Comparison of ENCODE assay signal across 12 mouse cellular contexts in the genomic region with DNA sequence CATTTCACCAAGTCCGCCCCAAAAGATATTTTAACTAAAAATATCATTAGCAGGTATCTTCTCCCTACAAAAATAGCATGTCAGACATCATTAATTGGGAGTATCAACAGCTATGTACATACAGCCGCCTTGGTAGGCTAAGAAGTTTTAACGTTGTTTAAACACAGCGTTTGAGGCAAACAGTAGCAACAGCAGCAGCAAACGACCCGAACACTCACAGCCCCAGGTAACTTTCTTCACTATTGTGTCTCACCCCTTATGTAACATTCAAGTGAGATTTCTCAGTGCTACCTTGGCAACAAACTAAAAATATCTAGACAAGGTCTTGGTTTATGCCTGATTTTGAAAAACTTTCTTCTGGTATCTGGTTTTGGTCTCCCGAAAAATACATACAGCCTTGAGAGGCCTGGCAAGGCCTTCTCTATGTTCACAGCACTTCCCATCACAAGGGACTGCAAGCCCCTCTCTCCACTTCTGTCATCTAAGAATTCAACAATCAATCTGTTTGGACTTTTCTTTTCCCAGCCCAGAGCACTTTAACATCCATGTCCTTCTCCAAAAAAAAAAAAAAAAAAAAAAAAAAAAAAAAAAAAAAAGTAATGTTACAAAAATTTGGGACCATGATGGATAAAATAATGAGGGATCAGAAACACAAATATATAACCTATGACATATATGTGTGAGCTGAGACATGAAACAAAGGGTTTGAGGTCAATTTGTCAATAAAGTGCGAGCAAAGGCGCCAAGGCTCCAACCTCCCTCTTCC. TPM values are rescaled to one million over a fixed set of nuclear protein-coding genes. Genes with fewer than 3 reads are reported as not detected.
A peak's percentile ranks its signal among the peaks of the same experiment; 100 is the strongest.
DNase-seq lines count a peak whose midpoint lies in the region; ATAC-seq and TF ChIP-seq lines count a peak whose summit lies in the region.
"Had no signal": no experiment of that assay in that cellular context is flagged by ENCODE, and none has a peak within 500 bp of the region (broad histone marks: within the 10 kb centered on the region; RNA-seq: fewer than 3 reads in every experiment).

No protein-coding gene starts in this region.

- H3K27ac ChIP-seq in left cerebral cortex, adult 2 months: no peak overlapping the region; the same call in 1 of the 2 replicates
- H3K27ac ChIP-seq in forebrain, embryonic 12.5 days: no peak overlapping the region
- no peak overlapping the region for H3K27ac ChIP-seq in hindbrain, embryonic 16.5 days (ENCODE audit: low read depth, low read length)
- no peak overlapping the region for H3K27ac ChIP-seq in neural tube, embryonic 15.5 days (replicated peaks)

- H3K4me3 ChIP-seq in left cerebral cortex, adult 2 months: peak overlapping the region; percentile 75
- no peak overlapping the region for H3K4me3 ChIP-seq in forebrain, embryonic 12.5 days (replicated peaks)
- peak overlapping the region; percentile 82 for H3K4me3 ChIP-seq in hindbrain, embryonic 16.5 days (ENCODE audit: low read length)
- peak overlapping the region; percentile 71 for H3K4me3 ChIP-seq in neural tube, embryonic 15.5 days (replicated peaks)

- 70% methylated on average over 9 of the region's 9 CpGs for WGBS in forebrain, embryonic 12.5 days
- WGBS in hindbrain, embryonic 16.5 days: 73% methylated on average over 9 of the region's 9 CpGs
- WGBS in neural tube, embryonic 15.5 days: 79% methylated on average over 9 of the region's 9 CpGs

- H3K4me1 ChIP-seq in forebrain, embryonic 12.5 days: peaks cover 41% of the 10 kb centered on the region
- H3K4me1 ChIP-seq in hindbrain, embryonic 16.5 days (ENCODE audit: control insufficient read depth, insufficient read depth, low read depth, low read length): peaks cover 13% of the 10 kb centered on the region
- peaks cover 35% of the 10 kb centered on the region for H3K4me1 ChIP-seq in neural tube, embryonic 15.5 days

- no peaks in the 10 kb centered on the region for H3K36me3 ChIP-seq in forebrain, embryonic 12.5 days (replicated peaks)
- no peaks in the 10 kb centered on the region for H3K36me3 ChIP-seq in hindbrain, embryonic 16.5 days (ENCODE audit: control insufficient read depth, insufficient read depth, low read length)
- H3K36me3 ChIP-seq in neural tube, embryonic 15.5 days: no peaks in the 10 kb centered on the region
- H3K36me3 ChIP-seq: G1E had no signal

- no peaks in the 10 kb centered on the region for H3K9me3 ChIP-seq in forebrain, embryonic 12.5 days
- H3K9me3 ChIP-seq in hindbrain, embryonic 16.5 days (ENCODE audit: control insufficient read depth, low read length): no peaks in the 10 kb centered on the region
- no peaks in the 10 kb centered on the region for H3K9me3 ChIP-seq in neural tube, embryonic 15.5 days (replicated peaks)

- no peak for TF ChIP-seq CTCF in left cerebral cortex, adult 2 months (IDR thresholded peaks at IDR 0.05)

- peaks cover 71% of the 10 kb centered on the region for H3K27me3 ChIP-seq in forebrain, embryonic 12.5 days
- no peaks in the 10 kb centered on the region; the same call in 1 of the 2 replicates for H3K27me3 ChIP-seq in hindbrain, embryonic 16.5 days (replicated peaks; ENCODE audit: control insufficient read depth, insufficient read depth, low read length)
- peaks cover 18% of the 10 kb centered on the region for H3K27me3 ChIP-seq in neural tube, embryonic 15.5 days (replicated peaks)

- DNase-seq in left cerebral cortex, adult 2 months (ENCODE audit: extremely low spot score in 1 of 2, low spot score in 2 of 2): no peak
- no peak for DNase-seq in left cerebral cortex, adult 18-20 months (ENCODE audit: low spot score in 2 of 2)
- DNase-seq in right cerebral cortex, adult 2 months (ENCODE audit: low spot score in 2 of 2): no peak
- no peak for DNase-seq in left cerebral cortex, adult 11 months (ENCODE audit: low spot score)
- DNase-seq: adrenal gland, adult 8-10 months; cerebellum, postnatal 25 days; kidney, adult 11 months; lung, adult 2 months had no signal

- no peak for ATAC-seq in forebrain, embryonic 12.5 days (ENCODE audit: low FRiP score)
- ATAC-seq in hindbrain, embryonic 16.5 days: no peak
- no peak for ATAC-seq in neural tube, embryonic 15.5 days (ENCODE audit: low FRiP score)

- intact Hi-C loops in left cerebral cortex, adult 2 months (cut with DNase I): loop anchor here (2.0 to 10.0 kb wide), 3 partner anchors 421 to 716 kb away; partner anchors contain the start of genes Fgfr1op2 and Ints13

- H3K9ac ChIP-seq in forebrain, embryonic 12.5 days: no peak overlapping the region
- no peak overlapping the region; the same call in 1 of the 2 replicates for H3K9ac ChIP-seq in hindbrain, embryonic 16.5 days (ENCODE audit: low read depth, low read length)
- H3K9ac ChIP-seq in neural tube, embryonic 15.5 days (replicated peaks): no peak overlapping the region

- peak overlapping the region; percentile 100; the same call in 1 of the 2 replicates for H3K4me2 ChIP-seq in forebrain, embryonic 12.5 days
- peak overlapping the region; percentile 99 for H3K4me2 ChIP-seq in hindbrain, embryonic 16.5 days (ENCODE audit: low read length)
- peak overlapping the region; percentile 99 for H3K4me2 ChIP-seq in neural tube, embryonic 15.5 days

RNA-seq across cellular contexts. Expression of gene Bhlhe41, which starts 3.7 kb away (rescaled TPM):
- total RNA-seq in left cerebral cortex, adult 2 months (2021): 10 to 100 TPM; 30.0 to 37.3 TPM
- 10 to 100 TPM; 38.0 to 39.1 TPM for total RNA-seq in left cerebral cortex, adult 18-20 months (2021)
- 1.5 and 1.6 TPM in 2 replicates for polyA plus RNA-seq in forebrain, embryonic 12.5 days (2016; fragmentation: Nextera tagmentation; extraction: Ambion mirVana)
- 7.8 and 8.1 TPM in 2 replicates for polyA plus RNA-seq in hindbrain, embryonic 16.5 days (2015; fragmentation: Nextera tagmentation; extraction: Ambion mirVana)
- 5.6 and 6.3 TPM in 2 replicates for polyA plus RNA-seq in neural tube, embryonic 15.5 days (2015; fragmentation: Nextera tagmentation; extraction: Ambion mirVana)
- polyA plus RNA-seq: G1E had no signal
